Mouse (Mus musculus) cerebellum, adult 18-20 months (tissue): ENCODE data around the gene Kcnd3.

Source experiments
- DNase-seq, 2 experiments: peaks; one replicate each; pipeline ENCODE4 v3.0.0; 2021

The Kcnd3 gene

DNA sequence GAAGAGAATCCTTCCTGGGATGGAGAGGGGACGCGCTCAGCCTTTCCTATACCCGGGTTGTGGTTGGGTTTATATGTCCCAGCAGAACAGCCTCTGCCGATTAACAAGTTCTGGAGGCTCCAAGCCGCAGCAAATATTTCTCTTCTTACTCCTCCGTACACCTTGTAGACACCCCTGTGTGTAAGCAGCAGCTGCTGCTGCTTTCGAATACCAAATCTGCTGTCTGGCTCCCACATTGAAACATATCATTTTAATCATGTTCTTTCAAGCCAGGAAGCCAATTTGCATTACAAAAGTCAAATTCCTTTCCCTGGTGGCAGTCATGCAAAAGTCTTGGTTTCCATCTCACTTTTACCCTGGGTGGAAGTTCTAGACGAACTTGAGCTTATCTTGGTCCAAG, 76.7 kb downstream of the Kcnd3 start:
- no peak for DNase-seq

DNA sequence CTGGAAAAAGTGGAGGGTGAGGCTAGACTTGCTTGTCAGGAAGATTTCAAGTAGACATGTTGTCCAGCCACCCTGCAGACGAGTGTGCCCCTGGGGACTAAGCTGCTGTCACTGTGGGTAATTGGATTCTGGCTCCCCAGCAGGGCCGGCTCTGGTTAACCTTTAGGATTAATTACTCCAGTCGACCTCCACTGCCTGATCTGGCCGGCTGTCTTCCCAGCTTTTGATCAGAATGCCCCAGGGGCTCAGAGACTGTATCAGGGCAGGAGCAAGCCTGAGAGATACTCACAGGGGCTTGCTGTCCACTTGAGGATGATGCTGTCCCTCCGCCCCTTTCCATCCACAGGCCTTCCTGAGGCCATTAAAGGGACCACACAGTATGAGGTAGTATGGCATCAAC, 77.6 kb downstream of the Kcnd3 start:
- no peak for DNase-seq

DNA sequence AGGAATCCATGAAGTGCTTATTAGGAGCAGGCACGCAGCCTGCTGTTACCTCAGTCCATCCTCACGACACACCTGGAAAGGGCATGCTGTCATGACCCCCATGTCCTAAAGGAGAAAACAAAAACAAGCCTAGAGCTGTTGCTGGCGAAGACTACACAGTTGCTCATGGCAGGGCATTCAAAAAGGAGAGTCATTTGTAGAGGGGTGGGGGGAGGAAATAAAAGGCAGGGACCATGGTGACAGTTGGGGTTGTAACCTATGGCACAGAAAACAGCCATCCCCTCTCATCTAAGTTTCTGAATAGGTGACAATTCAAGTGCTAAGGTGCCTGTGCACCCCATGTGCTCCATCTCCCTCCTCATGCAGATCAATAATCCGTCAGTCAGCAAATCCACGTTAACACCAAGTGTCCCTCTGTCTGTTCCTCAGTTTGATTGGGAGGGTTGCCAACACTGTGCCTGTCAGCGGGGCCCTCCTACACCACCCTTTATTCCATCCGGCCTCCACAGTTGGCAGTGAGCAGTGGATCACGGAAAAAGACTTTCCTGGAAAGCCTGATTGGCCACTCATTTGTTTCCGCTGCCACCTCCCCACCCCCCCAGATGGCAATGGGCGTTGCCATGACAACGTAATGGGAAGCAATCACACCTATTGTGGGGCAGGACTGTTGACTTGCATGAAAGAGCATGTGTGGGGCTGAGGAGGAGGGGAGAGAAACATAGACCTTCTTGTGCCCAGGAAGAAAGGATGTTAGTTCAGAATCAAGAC, 78.4 kb downstream of the Kcnd3 start:
- DNase-seq, result peak in 1 of 2 experiments; percentile 36

DNA sequence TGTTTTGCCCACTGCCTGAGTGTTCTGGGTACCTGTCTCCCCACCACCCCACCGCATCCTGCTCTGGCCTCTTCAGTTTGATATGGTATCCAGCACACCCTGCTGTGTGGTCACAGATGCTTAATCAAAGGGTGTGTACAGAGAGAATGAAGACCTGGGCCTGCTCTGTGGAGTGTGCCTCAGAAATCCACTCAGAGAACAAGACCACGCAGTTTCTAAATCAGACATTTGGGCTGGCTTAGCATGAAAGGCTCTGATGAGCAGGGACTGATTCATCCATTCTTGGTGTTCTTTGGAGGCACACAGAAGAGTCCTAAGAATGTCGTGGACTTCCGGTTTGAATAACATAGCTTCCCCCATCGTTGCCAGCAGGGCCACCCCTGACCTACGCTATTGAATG, 86.3 kb downstream of the Kcnd3 start:
- no peak for DNase-seq

DNA sequence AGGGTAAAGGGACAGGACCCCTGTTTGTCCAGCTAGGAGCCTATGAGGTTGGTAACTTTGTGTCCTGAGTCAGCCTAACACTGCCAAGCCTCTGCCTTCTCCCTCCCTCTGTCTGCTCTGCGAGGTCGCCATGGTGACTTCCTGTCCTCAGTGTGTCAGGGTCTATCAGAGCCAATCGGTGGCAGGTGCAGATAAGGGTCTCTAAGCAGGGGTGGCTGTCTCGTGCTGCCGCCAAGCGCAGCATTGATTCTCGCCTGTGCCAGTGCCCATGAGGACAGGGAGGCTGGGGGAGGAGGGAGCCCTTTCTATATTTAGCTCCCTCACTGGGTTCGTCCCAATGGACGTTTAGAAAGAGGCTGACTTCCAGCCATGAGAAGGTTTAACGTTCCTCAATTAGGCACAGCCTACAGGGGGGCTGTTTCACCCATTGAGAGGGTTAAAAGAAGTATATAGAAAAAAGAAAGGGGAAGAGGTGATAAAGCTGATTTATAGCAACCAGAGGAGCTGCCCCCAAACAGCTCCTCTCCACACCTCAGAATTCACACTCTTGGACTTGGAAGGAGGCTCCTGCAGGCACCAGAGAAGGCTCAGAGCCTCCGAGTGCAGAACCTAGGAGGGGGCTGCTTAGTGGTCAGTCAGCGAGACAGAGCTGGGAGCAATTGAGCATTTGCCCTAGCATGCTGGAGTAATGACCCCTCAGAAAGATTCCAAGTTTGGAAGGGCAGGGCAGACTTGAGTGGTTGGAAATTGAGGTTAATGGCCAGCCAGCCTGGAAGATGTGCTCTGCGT, 86.9 kb downstream of the Kcnd3 start:
- DNase-seq, result peak; percentile 39 to 40

DNA sequence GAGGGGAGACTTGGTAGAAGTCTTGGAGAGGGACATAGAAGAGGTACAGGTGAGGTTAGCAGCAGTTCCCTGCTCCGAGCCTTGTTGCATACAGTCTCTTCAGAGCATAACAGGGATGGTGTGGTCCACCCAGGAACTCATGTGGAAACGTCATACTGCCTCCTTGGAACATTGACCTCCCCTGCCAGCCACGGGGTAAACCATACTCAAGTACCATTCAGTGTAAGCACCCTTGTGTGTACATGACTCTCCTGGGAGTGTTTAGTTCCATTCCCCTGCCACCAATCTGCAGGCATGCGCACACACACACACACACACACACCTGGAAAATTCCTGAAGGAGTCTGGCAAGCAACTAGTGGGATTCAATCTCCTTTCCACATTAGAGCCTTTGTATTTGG, 90.6 kb downstream of the Kcnd3 start:
- DNase-seq, result no peak

DNA sequence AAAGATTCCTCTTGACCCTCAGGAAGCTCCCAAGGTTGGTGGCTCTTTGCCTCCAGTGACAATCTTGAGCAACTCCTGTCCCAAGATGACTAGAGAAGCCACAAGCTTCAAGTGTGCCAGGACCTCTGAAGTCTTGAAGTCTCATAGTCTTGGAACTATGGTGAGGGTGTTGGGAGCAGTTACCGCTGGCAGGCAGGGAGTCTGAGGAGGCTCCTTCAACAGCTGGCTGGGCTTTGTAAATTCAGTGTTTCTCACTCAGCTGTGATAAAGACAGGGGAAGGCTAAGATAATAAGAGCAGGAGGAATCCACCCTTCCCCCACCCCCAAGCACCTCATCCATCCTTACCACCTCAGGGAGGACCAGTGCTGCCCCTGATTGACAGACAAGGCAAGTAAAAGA, 92.0 kb downstream of the Kcnd3 start:
- DNase-seq, result no peak

DNA sequence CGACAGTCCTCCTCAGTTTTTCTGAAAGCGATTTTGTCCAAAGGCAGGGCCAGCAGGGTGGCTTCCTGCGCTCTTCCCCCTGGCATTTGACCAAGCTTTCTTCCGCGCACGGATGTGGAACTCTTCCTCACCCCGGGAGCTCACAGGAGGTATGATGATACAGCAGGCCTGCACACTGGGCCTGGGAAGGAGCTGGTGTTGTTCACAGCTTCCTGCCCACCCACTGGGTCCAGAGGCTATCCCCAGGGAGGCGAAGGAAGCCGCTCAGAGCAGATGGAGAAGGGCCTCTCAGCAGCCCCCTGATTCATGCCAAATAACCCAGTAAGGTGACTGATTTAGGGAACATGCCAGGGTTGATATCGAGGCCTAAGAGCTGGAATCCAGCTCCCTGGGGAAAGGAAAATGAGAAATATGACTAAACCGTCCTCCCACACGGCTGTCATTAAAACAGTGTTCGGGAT, 94.5 kb downstream of the Kcnd3 start:
- DNase-seq, result peak; percentile 19 to 36

DNA sequence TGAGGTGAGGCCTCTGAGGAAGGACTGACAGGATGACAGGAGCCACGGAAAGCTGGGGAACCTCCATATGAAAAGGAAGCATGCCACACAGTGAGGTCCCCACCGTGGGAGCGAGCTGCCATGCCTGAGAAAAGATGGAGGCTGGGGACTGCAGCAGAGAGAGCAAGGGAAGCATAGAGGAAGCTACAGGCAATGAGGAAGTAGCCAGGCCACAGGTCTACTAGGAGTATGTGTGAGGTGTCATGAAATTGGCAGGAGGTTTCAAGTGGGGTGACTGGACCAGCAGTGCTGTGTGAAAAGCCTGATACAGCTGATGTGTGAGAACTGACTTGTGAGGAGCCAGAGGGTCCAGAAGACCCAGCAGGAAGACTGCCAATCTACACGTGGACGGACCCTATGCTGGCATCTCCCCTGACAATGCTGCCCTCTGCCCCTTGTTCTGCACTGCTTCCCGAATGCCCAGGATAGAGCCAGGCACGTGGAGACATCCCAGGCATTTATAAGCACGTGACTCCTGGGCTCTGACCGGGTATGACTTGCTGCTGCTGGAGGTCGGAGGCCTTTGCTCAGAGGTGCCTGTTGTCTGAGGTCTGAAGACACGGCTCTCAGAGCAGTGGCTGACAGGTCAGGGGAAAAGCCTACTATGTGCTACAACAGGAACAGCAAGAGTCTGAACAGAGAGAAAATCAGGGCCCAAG, 96.1 kb downstream of the Kcnd3 start:
- no peak for DNase-seq

DNA sequence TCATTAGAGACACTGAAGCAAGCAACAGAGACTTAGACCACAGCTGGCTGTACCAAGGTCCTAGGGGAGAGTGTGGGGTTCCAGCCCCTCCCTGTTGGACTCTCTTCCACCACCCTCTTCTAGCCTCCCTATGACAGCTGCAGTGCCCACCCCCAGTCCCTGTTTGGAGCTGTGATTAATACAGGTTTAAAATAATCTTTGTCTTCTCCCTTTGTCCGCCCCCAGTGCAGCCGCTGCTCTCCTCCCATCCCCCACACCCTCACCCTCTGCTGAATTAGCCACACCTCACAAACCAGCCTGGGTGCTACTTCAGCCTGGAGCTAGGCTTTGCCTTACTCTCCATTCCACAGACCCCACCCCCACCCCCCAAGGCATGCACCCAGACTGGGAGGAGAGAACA, 107.3 kb downstream of the Kcnd3 start:
- DNase-seq, result no peak

DNA sequence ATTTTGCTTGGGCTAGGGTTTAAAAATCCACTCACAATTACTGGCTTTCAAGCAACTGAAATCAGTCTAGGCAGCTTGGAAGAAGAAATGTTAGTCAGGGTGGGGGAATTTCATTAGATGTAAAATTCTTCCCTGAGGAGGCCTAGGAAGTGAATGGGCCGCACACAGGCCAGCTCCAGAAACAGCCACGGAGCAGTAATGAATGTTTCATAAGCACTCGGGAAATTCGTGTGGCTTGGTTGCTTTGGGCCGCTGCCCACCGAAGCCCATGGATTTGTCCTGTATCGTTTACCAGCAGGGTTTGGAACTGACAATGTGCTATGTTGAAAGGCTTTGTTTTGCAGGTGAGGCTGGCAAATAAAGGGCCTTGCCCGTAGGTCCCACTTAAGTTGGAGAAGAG, 114.8 kb downstream of the Kcnd3 start:
- no peak for DNase-seq

DNA sequence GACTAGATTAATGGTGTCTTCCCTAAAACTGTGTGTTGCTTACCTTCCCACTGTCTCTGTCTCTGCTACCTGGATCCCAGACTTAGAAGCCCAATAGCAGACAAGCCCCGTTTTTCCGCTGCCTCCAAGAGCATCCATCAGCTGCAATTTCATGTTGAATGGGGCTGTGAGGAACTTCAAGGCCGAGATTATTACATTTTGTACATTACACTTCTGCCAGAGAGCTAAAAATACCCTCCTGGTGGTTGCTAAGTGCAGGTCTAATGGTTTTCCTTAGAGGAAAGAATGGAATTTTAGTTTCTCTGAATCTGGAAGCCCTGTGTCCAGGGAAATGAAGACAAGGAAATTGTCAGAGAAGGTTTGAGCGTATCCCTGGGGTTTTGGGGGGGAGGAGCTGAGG, 115.3 kb downstream of the Kcnd3 start:
- DNase-seq, result no peak

DNA sequence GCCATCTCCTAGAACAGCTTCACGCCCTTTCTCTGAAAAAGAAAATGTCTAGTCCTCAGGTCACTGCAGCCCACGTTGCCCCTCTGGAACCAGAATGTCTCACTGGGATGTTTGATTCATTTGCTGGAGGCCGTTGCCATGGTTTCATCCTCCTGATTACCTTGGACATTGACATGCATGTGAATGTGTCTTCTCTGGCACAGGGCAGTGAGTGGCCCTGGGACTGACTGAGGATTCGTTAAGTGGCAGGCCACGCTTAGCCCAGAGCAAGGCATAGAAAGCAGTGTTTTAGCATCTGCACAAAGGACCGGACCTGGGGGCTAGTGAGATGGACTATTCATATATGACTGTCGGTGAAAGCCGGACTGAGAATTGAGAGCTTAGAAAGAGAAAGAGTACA, 116.3 kb downstream of the Kcnd3 start:
- no peak for DNase-seq

DNA sequence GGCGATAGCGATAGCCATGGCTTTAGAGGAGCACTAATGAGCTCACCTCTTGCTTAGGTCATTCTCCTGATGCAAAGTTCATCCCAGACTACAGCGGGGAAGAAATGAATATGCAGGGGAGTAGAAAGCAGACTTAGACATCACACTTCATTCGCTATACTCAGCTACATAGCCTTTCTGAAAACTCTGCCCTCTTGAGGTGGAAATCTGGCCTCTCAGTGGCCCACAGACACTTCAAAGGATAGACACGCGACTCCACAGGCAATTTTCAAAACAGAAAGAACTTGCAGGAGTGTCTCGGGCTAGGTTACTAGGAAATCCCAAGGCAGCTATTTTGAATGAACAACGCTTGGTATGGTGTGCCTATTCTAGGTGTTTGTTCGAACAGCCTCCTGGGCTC, 116.7 kb downstream of the Kcnd3 start:
- DNase-seq, result no peak

DNA sequence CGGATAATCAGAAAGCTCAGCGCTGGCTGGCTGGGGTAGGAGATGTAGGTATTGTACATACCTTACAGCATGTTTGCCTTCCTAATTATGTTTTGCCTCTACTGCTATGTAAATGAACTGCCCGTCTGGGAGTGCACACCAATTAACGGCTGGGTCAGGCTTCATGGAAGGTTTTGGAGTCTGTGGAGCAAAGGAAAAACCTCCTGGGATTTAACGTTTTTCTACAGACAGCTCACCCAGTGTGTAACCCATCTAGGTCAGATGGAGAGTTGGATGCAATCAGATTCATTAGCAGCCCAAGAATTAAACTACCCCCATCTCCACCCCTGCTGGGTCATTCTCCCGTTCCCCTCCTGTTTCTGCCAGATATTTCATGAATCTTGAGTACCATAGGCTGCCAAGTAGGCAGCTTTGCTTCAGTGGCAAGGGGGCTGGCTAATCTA, 117.2 kb downstream of the Kcnd3 start:
- no peak for DNase-seq

DNA sequence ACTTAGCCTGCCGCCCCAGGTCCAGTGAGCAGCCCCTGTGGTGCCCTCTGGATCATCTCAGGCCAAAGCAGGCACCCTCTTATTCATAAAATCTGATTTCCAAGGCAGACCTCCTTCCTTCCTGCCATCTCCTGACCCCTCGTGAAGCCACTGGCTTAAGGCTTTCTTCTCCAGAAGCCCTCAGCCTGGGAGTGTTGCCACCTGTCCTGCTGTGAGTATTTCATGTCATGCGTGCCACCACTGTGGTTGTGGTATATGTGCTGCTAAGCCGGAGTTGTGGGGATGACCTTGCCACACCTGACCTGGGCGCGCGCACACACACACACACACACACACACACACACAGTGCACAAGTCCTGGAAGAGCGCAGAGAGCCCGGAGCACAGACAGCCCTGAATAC, 117.8 kb downstream of the Kcnd3 start:
- DNase-seq, result no peak

DNA sequence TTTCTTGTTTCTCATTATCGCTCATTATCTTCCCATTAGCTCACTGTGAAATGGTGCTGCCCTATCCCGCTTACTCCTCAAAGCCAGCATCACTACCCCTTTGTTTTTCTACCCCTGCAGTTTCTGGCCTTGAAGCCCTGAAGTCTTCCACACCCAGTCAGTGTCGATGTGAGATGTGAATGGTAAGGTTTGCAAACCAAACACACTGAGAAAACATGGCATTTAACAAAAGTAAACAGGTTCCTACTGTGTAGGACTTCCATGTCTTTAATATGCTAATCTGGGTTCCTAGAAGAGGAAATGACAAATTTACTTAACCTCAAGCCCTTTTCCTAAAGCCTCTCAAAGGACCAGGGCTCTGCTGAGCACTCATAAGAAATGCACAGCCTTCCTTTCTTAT, 118.7 kb downstream of the Kcnd3 start:
- no peak for DNase-seq

DNA sequence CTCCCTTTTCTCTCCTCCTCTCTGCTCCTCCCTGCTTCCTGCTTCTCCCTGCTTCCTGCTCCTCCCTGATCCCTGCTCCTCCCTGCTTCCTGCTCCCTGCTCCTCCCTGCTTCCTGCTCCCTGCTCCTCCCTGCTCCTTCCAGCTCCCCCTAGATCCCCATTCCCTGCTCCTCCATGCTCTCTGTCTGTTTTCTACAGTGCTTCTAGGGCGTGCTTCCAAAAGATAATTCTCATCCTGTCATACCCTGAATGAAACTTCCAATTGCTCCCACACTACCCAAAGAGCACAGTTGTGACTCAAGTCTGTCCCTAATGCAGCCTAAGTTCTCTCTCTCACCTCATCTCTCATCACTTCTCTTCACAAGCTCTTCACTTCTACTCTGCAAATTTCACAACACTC, 119.8 kb downstream of the Kcnd3 start:
- no peak for DNase-seq

DNA sequence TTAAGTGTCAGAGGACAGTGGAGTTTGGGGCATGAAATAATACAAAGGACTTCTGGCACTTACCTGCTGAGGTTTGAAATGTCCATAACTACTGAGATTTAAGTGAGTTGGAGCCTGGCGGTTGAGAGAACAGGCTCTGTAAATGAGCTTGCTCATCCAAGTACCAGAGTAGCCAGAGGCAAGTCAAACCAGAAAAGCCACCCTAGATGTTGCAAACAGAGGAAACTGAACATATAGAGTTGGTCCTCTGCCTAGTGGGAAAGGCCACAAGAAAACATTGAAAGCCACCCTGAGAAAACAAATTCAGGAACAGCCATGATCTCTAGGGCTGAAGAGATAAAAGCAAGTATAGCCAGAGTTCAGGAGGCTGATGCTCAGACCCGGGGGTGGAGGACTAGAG, 121.0 kb downstream of the Kcnd3 start:
- no peak for DNase-seq

DNA sequence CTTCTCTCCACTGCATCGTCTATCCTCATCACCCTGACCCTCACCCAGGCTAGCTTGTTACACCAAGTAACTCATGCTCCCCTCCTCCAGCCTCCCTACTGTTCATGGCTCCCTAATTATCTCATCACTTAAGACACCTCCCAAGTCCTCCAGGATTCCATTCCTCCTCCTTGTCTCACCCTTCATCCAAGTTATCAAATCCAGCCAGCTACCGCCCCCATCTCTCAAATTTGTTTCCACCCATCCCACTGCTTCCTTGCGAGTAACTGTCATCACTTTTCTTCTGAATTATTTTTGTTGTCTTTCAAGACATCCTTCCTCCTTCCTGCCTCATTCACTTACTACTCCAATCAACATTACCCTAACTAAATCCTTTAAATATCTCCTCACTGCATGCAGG, 126.2 kb downstream of the Kcnd3 start:
- DNase-seq, result no peak

DNA sequence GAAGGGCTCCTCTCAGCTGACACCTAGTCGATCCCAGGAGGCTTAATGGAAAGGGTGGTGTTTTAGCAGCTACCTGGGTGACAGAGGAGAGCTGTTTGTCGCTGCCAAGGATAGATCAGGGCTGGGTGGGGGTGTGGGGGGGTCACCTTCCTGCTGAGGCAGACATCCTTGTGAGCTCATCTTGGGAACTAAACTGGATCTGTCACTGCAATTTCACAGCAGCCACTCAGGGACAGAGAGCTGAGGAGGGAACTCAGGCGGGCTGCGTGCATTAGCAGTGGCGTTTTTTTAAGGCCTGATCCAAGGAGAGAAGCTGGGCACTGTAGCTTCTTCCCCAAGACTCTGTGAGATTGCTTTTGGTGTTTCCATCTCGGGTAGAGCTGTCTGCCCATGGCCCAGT, 129.0 kb downstream of the Kcnd3 start:
- DNase-seq, result no peak

DNA sequence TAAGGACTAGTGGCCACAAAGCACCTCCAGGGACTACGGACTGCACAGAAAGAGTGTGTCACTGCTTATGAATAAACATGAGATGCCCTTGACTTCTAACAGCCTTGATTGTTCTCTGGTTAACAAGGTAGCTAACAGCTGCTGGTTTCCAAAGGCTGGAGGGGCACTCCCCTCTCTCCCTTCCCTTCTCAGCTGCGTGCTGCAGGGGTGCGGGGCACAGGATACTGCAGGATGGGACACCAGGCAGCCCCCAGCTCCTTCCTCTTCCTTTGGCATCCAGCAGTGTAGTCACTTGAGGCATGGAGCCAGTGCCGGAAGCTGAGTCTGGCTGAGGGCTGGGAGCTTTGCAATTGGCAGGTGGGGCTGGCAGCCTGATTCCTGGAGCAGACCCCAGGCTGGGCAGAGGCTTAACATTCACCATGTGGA, 133.6 kb downstream of the Kcnd3 start:
- DNase-seq, result no peak

DNA sequence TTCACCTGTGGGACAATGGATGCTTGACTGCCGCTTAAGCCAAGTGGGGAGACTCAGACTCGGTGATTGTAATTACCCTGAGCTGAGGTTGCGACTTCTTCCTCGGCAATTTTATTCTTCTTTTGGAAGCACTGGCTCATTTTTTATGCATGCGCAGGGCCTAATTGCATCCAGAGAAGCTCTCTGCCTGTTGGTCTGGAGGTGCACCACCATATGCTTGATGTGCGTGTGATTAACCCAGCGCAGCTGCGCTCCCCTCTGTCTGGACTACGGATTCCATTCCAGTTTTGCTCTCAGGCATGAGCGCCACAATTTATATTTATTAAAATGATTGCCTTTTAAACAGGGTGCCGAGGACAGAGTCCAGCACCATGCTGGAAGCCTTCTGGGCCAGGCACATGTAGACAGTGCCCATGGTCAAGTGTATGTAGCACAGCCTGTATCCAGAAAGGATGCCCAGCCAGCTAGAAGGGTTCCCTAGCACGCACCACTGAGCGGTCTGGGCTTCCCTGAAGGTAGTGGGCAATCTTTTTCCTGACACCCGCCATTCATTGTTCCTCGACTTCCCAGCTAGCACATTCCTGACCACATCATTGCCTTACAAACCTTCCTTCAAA, 138.0 kb downstream of the Kcnd3 start:
- no peak for DNase-seq
